Mouse (Mus musculus): ENCODE results near the gene Des.

GRCm38 (mm10) chr1:75384470-75385141 lies 24.5 kb downstream of the Des start:
- TF ChIP-seq POLR2A (IDR thresholded peaks at IDR 0.05; ENCODE audit: borderline replicate concordance, extremely low read depth, low read depth, low read length) (no peak), CTCF (IDR thresholded peaks at IDR 0.05; ENCODE audit: insufficient read depth, low read length) (no peak)
